Mouse (Mus musculus) heart, postnatal 0 days (tissue): ENCODE measurements around the gene Lyve1.

Source experiments
- CTCF ChIP-seq: IDR thresholded peaks from 2 replicates; pipeline ENCODE4 v1.5.1; 2016; ENCODE audit warnings: antibody characterized with exemption, control low read depth, low read depth
- EP300 ChIP-seq: IDR thresholded peaks from 2 replicates; pipeline ENCODE4 v1.6.1; 2016; ENCODE audit warnings: antibody characterized with exemption, low read depth

DNA sequence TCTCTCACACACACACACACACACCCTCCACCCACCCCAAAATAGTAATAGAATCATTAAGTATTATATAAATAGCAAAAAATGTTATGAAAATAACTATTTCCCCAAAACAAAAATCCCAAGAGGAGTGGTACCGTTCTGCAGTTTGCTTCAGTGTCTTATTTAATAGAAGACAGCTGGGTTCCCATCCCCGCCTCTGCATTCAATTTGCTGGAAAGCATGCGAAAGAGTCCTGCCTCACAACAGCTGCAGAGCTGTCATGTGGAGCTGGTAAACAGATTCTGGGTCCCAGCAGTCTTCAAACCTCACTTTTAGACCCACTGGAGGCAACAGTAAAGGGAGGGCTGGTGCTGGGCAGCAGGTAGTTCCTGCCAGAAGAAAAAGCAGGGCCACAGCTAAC, 54.1 kb downstream of the Lyve1 start:
- TF ChIP-seq CTCF: no peak
- TF ChIP-seq EP300: no peak
